Mouse (Mus musculus) liver, postnatal 0 days (tissue): ENCODE measurements around the gene Reln. TPM values are rescaled to one million over a fixed set of nuclear protein-coding genes. Genes with fewer than 3 reads are reported as not detected.
A peak's percentile ranks its signal among the peaks of the same experiment; 100 is the strongest.

Source experiments
- ATAC-seq: fragments of 200-750 bp; cut with Nextera tagmentation; 2 replicates; pipeline ENCODE4 v1.8.0; 2017; ENCODE audit warnings: mild to moderate bottlenecking, moderate library complexity
- DNase-seq: peaks from one replicate; pipeline ENCODE4 v3.0.0-alpha.2; 2016
- H3K27ac ChIP-seq: fragments of 300-500 bp; sonication (generic); 2 replicates; pipeline ENCODE4 v1.5.1; 2014; ENCODE audit warnings: antibody characterized with exemption, moderate library complexity, mild to moderate bottlenecking, low read depth
- H3K27me3 ChIP-seq: fragments of 300-500 bp; sonication (generic); 2 replicates; pipeline ENCODE4 v1.6.1; 2014; ENCODE audit warnings: low read length, control low read depth, mixed read lengths; ENCODE audit not compliant: insufficient read depth
- H3K36me3 ChIP-seq: fragments of 300-500 bp; sonication (generic); replicated peaks from 2 replicates; pipeline ENCODE4 v1.6.1; 2014; ENCODE audit warnings: mild to moderate bottlenecking, control low read depth, low read length, moderate library complexity, mixed read lengths; ENCODE audit not compliant: insufficient read depth
- H3K4me1 ChIP-seq: fragments of 300-500 bp; sonication (generic); 2 replicates; pipeline ENCODE4 v1.6.1; 2014; ENCODE audit warnings: antibody characterized with exemption, mild to moderate bottlenecking, control low read depth; ENCODE audit not compliant: insufficient read depth
- H3K4me2 ChIP-seq: fragments of 300-500 bp; sonication (generic); 2 replicates; pipeline ENCODE4 v1.6.1; 2014; ENCODE audit warnings: low read depth, mild to moderate bottlenecking, low read length, moderate library complexity, mixed read lengths
- H3K4me3 ChIP-seq: fragments of 300-500 bp; sonication (generic); 2 replicates; pipeline ENCODE4 v1.5.1; 2014; ENCODE audit warnings: low read depth, low read length
- H3K9ac ChIP-seq: fragments of 300-500 bp; sonication (generic); replicated peaks from 2 replicates; pipeline ENCODE4 v1.6.1; 2014; ENCODE audit warnings: mild to moderate bottlenecking, moderate library complexity
- H3K9me3 ChIP-seq: fragments of 300-500 bp; sonication (generic); 2 replicates; pipeline ENCODE4 v1.6.1; 2016; ENCODE audit warnings: mild to moderate bottlenecking, control low read depth, low read length, mixed read lengths
- CTCF ChIP-seq: sonication (generic); IDR thresholded peaks from 2 replicates; pipeline ENCODE4 v1.5.1; 2016; ENCODE audit warnings: antibody characterized with exemption, low read depth
- EP300 ChIP-seq: IDR thresholded peaks from 2 replicates; pipeline ENCODE4 v1.6.1; 2016; ENCODE audit warnings: antibody characterized with exemption, low read depth, mild to moderate bottlenecking
- WGBS: fragments of 180-500 bp; shearing (Covaris S2); extraction: QIAGEN DNeasy Blood & Tissue Kit; methylation state at CpG from one replicate; pipeline ENCODE4 v1.1.7; 2014; ENCODE audit not compliant: insufficient replicate concordance; 5-methylcytosine and 5-hydroxymethylcytosine counted together
- polyA plus RNA-seq: library from polyadenylated mRNA; unstranded; fragments of >200 nt; fragmentation: Nextera tagmentation; extraction: Ambion mirVana; gene quantifications from 2 replicates; pipeline ENCODE4 v1.2.1, GENCODE M21; 2015

Reln gene
- polyA plus RNA-seq, 1 experiment from 2014 or later, result 16.8 TPM

- no peak overlapping the region for H3K4me2 ChIP-seq
- DNase-seq, result no peak
- WGBS, result 64% methylated on average over 2 of the region's 2 CpGs
- H3K36me3 ChIP-seq, result no peaks in the 10 kb centered on the region; the same call in 1 of the 2 replicates
- H3K9me3 ChIP-seq, result no peaks in the 10 kb centered on the region
- TF ChIP-seq EP300 (no peak), CTCF (no peak)
- no peak overlapping the region; the same call in 1 of the 2 replicates for H3K27ac ChIP-seq
- ATAC-seq, result no peak
- no peaks in the 10 kb centered on the region for H3K27me3 ChIP-seq
- H3K9ac ChIP-seq, result no peak overlapping the region
- no peak overlapping the region for H3K4me3 ChIP-seq
- no peaks in the 10 kb centered on the region for H3K4me1 ChIP-seq
Observed at GRCm38 (mm10) chr5:22280534-22281164, 63.9 kb downstream of the Reln start.

GRCm38 (mm10) chr5:22279201-22279600 lies 65.3 kb downstream of the Reln start:
- ATAC-seq (no peak), DNase-seq (no peak)
- H3K36me3 ChIP-seq, result no peaks in the 10 kb centered on the region
- H3K27me3 ChIP-seq, result no peaks in the 10 kb centered on the region
- no peak overlapping the region for H3K27ac ChIP-seq
- no peak overlapping the region for H3K4me3 ChIP-seq
- WGBS, result 73% methylated on average over 4 of the region's 4 CpGs
- no peak overlapping the region for H3K9ac ChIP-seq
- H3K9me3 ChIP-seq, result no peaks in the 10 kb centered on the region
- H3K4me1 ChIP-seq, result no peaks in the 10 kb centered on the region
- TF ChIP-seq CTCF, result no peak
- TF ChIP-seq EP300, result no peak
- no peak overlapping the region for H3K4me2 ChIP-seq

GRCm38 (mm10) chr5:22274134-22274533 lies 70.4 kb downstream of the Reln start:
- Histone ChIP-seq H3K27me3 (no peaks in the 10 kb centered on the region), H3K4me3 (no peak overlapping the region), H3K9ac (no peak overlapping the region), H3K36me3 (no peaks in the 10 kb centered on the region), H3K27ac (no peak overlapping the region), H3K9me3 (no peaks in the 10 kb centered on the region), H3K4me1 (no peaks in the 10 kb centered on the region), H3K4me2 (no peak overlapping the region)
- 74% methylated on average over 4 of the region's 4 CpGs for WGBS
- ATAC-seq (no peak), DNase-seq (no peak)
- no peak for TF ChIP-seq CTCF
- TF ChIP-seq EP300, result no peak

GRCm38 (mm10) chr5:22266489-22267301 lies 77.8 kb downstream of the Reln start:
- H3K4me3 ChIP-seq, result no peak overlapping the region
- TF ChIP-seq EP300, result no peak
- no peak for TF ChIP-seq CTCF
- no peaks in the 10 kb centered on the region for H3K4me1 ChIP-seq
- H3K9me3 ChIP-seq, result no peaks in the 10 kb centered on the region
- H3K4me2 ChIP-seq, result no peak overlapping the region
- no peaks in the 10 kb centered on the region for H3K36me3 ChIP-seq
- 63% methylated on average over 6 of the region's 6 CpGs for WGBS
- H3K27ac ChIP-seq, result no peak overlapping the region
- no peak overlapping the region for H3K9ac ChIP-seq
- ATAC-seq (no peak), DNase-seq (no peak)
- no peaks in the 10 kb centered on the region for H3K27me3 ChIP-seq

- WGBS, result 77% methylated on average over 3 of the region's 3 CpGs
- no peaks in the 10 kb centered on the region for H3K27me3 ChIP-seq
- DNase-seq, result no peak
- no peaks in the 10 kb centered on the region for H3K36me3 ChIP-seq
- no peak overlapping the region for H3K9ac ChIP-seq
- no peak overlapping the region for H3K4me3 ChIP-seq
- no peak for ATAC-seq
- H3K27ac ChIP-seq, result no peak overlapping the region
- no peaks in the 10 kb centered on the region for H3K4me1 ChIP-seq
- no peaks in the 10 kb centered on the region for H3K9me3 ChIP-seq
- TF ChIP-seq EP300, result no peak
- no peak for TF ChIP-seq CTCF
- H3K4me2 ChIP-seq, result no peak overlapping the region
Observed at GRCm38 (mm10) chr5:22262351-22262765, 82.1 kb downstream of the Reln start.

GRCm38 (mm10) chr5:22255346-22255745 lies 89.2 kb downstream of the Reln start:
- Histone ChIP-seq H3K9me3 (no peaks in the 10 kb centered on the region), H3K36me3 (no peaks in the 10 kb centered on the region), H3K4me3 (no peak overlapping the region), H3K27me3 (no peaks in the 10 kb centered on the region), H3K4me2 (no peak overlapping the region), H3K9ac (no peak overlapping the region), H3K27ac (no peak overlapping the region), H3K4me1 (no peaks in the 10 kb centered on the region)
- ATAC-seq (no peak), DNase-seq (no peak)
- 71% methylated on average over 3 of the region's 3 CpGs for WGBS
- no peak for TF ChIP-seq CTCF
- TF ChIP-seq EP300, result peak; percentile 31; the same call in 1 of the 2 replicates
